Mouse (Mus musculus) heart, postnatal 4 days (tissue): ENCODE results near the gene Calm2. TPM values are rescaled to one million over a fixed set of nuclear protein-coding genes. Genes with fewer than 3 reads are reported as not detected.
A peak's percentile ranks its signal among the peaks of the same experiment; 100 is the strongest.

Source experiments
- DNase-seq: peaks from one replicate; pipeline ENCODE4 v3.0.0; 2021
- total RNA-seq, 2 experiments: library from RNA; stranded (reverse); gene quantifications; 2 replicates each; pipeline ENCODE4 v1.2.3; 2021

The Calm2 gene
- total RNA-seq, 2 experiments from 2014 or later: 289 to 299 TPM

DNA sequence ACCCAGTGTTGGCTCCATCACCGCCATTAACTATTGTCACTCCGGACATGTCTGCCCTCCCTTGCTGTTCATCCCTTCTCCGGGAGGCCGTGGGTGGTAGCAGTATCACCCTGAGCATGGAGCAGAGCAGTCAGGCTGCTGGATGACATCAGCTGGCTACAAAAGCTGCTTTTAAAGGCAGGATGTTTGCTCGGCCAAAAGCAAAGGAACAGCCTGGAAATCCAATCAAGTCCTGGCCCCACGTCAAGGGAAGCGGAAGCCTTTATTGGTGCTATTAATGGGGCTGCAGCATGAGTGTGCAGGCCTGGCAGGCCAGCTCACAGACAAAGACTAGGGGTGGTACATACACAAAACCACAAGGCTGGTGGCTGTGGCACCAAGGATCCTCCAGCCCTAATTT, 55.5 kb downstream of the Calm2 start:
- peak; percentile 74 for DNase-seq

DNA sequence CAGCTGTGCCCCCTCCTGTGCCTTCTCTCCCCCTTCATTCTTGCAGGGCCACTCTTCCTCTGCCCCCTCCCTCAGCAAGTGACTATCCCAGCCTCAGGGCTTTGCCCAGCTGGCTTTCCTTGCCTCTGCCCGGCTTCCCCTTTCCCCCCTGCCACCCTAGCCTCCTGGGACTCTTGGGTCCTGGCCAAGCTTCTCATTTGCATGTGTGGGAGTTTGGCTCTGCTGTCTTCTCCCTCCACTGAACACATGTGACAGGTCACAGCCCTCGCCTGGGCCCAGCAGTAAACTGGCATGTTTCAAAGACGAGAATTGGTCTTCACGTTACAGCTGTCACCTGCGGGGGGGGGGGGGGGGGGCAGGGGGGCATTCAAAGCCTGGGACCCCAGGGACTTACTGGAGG, 59.7 kb downstream of the Calm2 start:
- peak; percentile 73 for DNase-seq

DNA sequence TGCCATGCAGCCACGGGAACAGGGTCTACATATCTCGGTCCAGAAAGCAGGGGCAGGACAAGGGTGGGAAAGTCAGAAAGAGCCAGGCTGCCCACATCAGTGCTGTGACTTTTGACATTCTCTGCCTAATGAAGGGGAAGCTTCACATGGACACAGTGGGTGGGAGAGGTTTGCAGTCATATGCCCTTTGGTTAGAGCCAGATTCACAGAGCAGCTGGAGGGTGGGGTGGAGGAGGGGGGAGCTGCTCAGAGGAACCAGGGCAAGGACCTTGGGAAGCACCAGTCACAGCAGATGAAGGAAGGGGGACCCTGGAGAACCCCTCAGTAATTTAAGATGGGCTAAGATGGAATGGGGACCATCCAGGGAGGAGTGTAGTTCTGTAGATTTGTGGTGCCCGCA, 60.9 kb downstream of the Calm2 start:
- no peak for DNase-seq

Other genes starting within 250 kb of the Calm2 start
- 10 to 100 TPM; 37.4 to 41.8 TPM for gene Mcfd2, start 181.0 kb downstream of the Calm2 start, total RNA-seq
- gene Ttc7, start 164.0 kb downstream of the Calm2 start, total RNA-seq: 1 to 10 TPM; 5.5 TPM
- gene Stpg4, start 19.2 kb downstream of the Calm2 start, total RNA-seq: not detected
- gene Epcam, start 189.0 kb upstream of the Calm2 start, total RNA-seq: not detected
- 10 to 100 TPM; 17.9 to 18.6 TPM for gene Msh2, start 225.4 kb upstream of the Calm2 start, total RNA-seq